Mouse (Mus musculus) 416B (cell line): ENCODE results near the gene Nudt22.

Experiments used
- DNase-seq: peaks from one replicate; pipeline ENCODE4 v3.0.0; 2011; ENCODE audit warnings: low read depth

The Nudt22 gene

GRCm38 (mm10) chr19:6949951-6950350 is 46.0 kb downstream of the Nudt22 start:
- DNase-seq: no peak

GRCm38 (mm10) chr19:6949532-6949931 is 46.4 kb downstream of the Nudt22 start:
- no peak for DNase-seq

GRCm38 (mm10) chr19:6948186-6948585 is 47.7 kb downstream of the Nudt22 start:
- no peak for DNase-seq

GRCm38 (mm10) chr19:6947742-6948141 is 48.2 kb downstream of the Nudt22 start:
- DNase-seq: no peak

- DNase-seq: no peak
These were observed 52.2 kb downstream of the Nudt22 start for GRCm38 (mm10) chr19:6943709-6944108.
